Mouse (Mus musculus): Measurements from ENCODE around the gene Gm20721. TPM values are rescaled to one million over a fixed set of nuclear protein-coding genes. Genes with fewer than 3 reads are reported as not detected.

Gene Gm20721
- polyA plus RNA-seq, 1 experiment: 2.9 TPM

DNA sequence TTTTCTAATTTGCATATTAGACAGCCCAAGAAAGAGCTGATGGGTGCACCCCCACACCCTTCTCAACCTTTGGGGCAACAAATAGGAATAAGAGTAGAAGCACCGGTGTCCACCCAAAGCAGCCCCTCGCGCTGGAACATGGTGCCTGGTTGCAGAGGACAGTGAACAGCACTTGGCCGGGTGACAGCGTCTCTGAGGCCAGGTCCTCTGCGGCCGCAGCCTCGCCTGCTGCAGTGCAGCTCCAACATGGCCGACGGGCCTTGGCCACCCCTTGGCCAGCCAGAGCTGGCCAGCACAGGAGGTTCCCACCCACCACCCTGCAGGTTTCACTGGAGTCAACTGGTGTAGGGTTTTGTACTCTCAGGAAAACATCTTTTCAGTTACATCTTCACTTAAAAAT, 12.1 kb downstream of the Gm20721 start:
- peaks cover 95% of the 10 kb centered on the region for H3K79me2 ChIP-seq (ENCODE audit: control insufficient read depth, insufficient read depth)
- peaks cover 89% of the 10 kb centered on the region for H3K79me3 ChIP-seq (ENCODE audit: low read depth)
- H3ac ChIP-seq (ENCODE audit: control insufficient read depth, insufficient read length, low read depth): peak overlapping the region; percentile 4
- H3K4me3 ChIP-seq (ENCODE audit: insufficient read depth, poor library complexity, severe bottlenecking): no peak overlapping the region
- peaks cover 45% of the 10 kb centered on the region for H3K36me3 ChIP-seq (ENCODE audit: control insufficient read depth, insufficient read depth)
- H3K27me3 ChIP-seq (ENCODE audit: control insufficient read depth, insufficient read depth, insufficient read length): no peaks in the 10 kb centered on the region
- TF ChIP-seq CEBPB (IDR thresholded peaks at IDR 0.05; ENCODE audit: low read depth): no peak
- TF ChIP-seq MAX (IDR thresholded peaks at IDR 0.05): no peak
- TF ChIP-seq MYOG (IDR thresholded peaks at IDR 0.05; ENCODE audit: control insufficient read depth, extremely low read depth, insufficient read length): no peak
- TF ChIP-seq MYOD1 (IDR thresholded peaks at IDR 0.05; ENCODE audit: control insufficient read depth, insufficient read length, low read depth): no peak
- no peak for TF ChIP-seq USF1 (IDR thresholded peaks at IDR 0.05; ENCODE audit: low read depth)
- no peak for TF ChIP-seq CTCF (IDR thresholded peaks at IDR 0.05; ENCODE audit: control insufficient read depth, insufficient read depth, insufficient read length)
- TF ChIP-seq FOSL1 (IDR thresholded peaks at IDR 0.05; ENCODE audit: insufficient read depth, low read length, poor library complexity, severe bottlenecking): no peak

DNA sequence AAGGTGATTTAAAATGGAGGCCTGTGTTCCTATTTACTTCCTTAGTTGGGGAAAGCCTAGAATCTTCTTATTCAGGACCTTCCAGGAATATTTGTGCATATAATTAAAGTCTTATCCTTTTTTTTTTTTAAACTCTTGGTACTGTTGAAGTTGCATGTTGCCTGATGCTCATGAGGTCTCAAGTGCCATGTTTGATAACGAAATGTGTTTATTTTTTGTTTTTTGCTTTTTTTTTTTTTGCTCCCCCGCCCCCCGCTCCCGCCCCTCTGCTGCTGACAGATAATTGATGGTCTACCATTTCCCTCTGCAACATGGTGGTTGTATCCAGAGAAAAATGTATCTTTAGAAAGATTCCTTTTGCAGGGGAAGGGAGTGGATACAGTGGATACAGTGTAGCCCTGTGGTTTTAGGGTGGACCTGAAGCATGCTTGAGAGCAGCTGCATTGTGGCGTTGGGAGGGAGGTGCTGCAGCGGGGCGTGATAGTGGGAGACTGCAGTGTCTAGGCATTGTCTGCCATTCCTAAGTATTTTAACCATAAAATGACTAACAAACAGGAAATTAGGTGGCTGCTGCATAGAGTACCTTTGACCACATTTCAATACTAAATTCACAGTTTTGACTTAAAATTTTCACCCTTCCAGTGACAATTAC, 13.1 kb downstream of the Gm20721 start:
- TF ChIP-seq MAX (IDR thresholded peaks at IDR 0.05): peak; percentile 38
- TF ChIP-seq MYOD1 (IDR thresholded peaks at IDR 0.05; ENCODE audit: control insufficient read depth, insufficient read length, low read depth): peak; percentile 88
- no peak for TF ChIP-seq CEBPB (IDR thresholded peaks at IDR 0.05; ENCODE audit: low read depth)
- no peak for TF ChIP-seq USF1 (IDR thresholded peaks at IDR 0.05; ENCODE audit: low read depth)
- H3K4me3 ChIP-seq (ENCODE audit: insufficient read depth, poor library complexity, severe bottlenecking): no peak overlapping the region
- no peak overlapping the region for H3ac ChIP-seq (ENCODE audit: control insufficient read depth, insufficient read length, low read depth)
- H3K27me3 ChIP-seq (ENCODE audit: control insufficient read depth, insufficient read depth, insufficient read length): no peaks in the 10 kb centered on the region
- H3K79me3 ChIP-seq (ENCODE audit: low read depth): peaks cover 78% of the 10 kb centered on the region
- H3K36me3 ChIP-seq (ENCODE audit: control insufficient read depth, insufficient read depth): peaks cover 37% of the 10 kb centered on the region
- H3K79me2 ChIP-seq (ENCODE audit: control insufficient read depth, insufficient read depth): peaks cover 92% of the 10 kb centered on the region

DNA sequence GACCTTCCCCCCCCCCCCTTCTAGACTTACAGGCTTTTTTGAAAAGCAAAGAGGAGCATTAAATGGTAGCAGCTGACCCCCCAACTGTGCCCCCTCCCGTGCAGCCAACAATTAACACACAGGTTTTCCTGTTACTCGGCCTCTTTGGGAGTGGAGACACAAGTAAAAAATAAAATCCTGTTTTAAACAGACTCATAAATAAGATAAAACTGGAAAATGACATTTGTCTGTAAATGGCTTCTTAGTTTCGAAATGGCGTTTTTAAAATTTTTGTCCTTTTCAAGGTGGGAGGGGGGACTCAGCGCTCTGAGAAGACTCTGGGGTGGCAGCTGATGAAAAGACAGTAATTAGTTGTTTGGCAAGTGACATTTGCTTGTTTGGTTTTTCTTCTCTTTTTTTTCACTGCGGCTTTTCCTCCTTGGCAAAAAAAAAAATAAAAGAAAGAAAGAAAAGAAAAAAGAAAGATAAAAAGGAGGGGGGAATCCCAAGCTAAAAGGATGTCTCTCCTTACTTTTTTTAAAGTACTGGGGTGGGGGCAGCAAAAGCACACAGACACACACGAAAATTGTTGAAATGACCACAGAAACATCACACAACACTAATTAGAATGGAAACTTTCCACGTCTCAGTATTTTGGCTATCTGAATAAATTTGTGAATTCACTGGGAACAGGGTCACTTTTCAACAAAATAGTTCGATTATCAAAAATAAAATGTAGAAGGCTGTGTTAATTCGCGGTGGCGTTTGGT, 15.1 kb downstream of the Gm20721 start:
- H3K27me3 ChIP-seq (ENCODE audit: control insufficient read depth, insufficient read depth, insufficient read length): no peaks in the 10 kb centered on the region
- no peak for TF ChIP-seq FOSL1 (IDR thresholded peaks at IDR 0.05; ENCODE audit: insufficient read depth, low read length, poor library complexity, severe bottlenecking)
- no peak for TF ChIP-seq USF1 (IDR thresholded peaks at IDR 0.05; ENCODE audit: low read depth)
- no peak for TF ChIP-seq MYOD1 (IDR thresholded peaks at IDR 0.05; ENCODE audit: control insufficient read depth, insufficient read length, low read depth)
- no peak for TF ChIP-seq CEBPB (IDR thresholded peaks at IDR 0.05; ENCODE audit: low read depth)
- no peak for TF ChIP-seq MAX (IDR thresholded peaks at IDR 0.05)
- no peak for TF ChIP-seq MYOG (IDR thresholded peaks at IDR 0.05; ENCODE audit: control insufficient read depth, extremely low read depth, insufficient read length)
- TF ChIP-seq CTCF (IDR thresholded peaks at IDR 0.05; ENCODE audit: control insufficient read depth, insufficient read depth, insufficient read length): no peak
- H3K4me3 ChIP-seq (ENCODE audit: insufficient read depth, poor library complexity, severe bottlenecking): peak overlapping the region; percentile 69
- H3K79me3 ChIP-seq (ENCODE audit: low read depth): peaks cover 62% of the 10 kb centered on the region
- peaks cover 28% of the 10 kb centered on the region for H3K36me3 ChIP-seq (ENCODE audit: control insufficient read depth, insufficient read depth)
- peak overlapping the region; percentile 86 for H3ac ChIP-seq (ENCODE audit: control insufficient read depth, insufficient read length, low read depth)
- H3K79me2 ChIP-seq (ENCODE audit: control insufficient read depth, insufficient read depth): peaks cover 86% of the 10 kb centered on the region

DNA sequence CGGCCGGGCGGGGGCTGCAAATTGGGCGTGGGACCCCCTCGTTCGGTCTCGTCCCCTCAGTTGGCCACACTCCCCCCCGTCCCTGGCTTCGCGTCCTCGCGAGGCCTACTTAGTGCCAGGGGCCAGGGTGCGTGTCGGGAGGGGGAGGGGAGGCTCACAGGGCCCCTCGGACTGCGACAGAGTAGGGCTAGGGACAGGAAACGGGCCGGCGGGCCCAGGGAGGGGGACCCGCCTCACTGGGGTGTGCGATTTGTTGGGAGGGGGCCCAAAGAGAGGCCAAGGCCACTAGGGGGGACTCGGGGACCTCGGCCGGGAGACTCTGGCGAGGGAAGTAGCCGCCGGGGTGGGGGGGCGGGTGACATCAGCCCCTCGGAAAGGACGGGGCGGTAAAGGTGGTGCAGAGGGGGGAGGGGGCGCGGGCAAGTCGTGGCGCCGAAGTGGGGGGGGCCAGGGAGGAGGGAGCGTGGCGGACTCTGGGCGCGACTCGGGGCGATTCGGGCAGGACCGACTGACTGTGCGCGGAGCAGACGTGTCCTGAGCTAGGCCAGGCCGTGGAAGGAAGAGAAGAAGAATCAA, 15.8 kb downstream of the Gm20721 start:
- peak overlapping the region; percentile 69 for H3K4me3 ChIP-seq (ENCODE audit: insufficient read depth, poor library complexity, severe bottlenecking)
- TF ChIP-seq CEBPB (IDR thresholded peaks at IDR 0.05; ENCODE audit: low read depth): no peak
- TF ChIP-seq MAX (IDR thresholded peaks at IDR 0.05): no peak
- no peak for TF ChIP-seq FOSL1 (IDR thresholded peaks at IDR 0.05; ENCODE audit: insufficient read depth, low read length, poor library complexity, severe bottlenecking)
- peaks cover 24% of the 10 kb centered on the region for H3K36me3 ChIP-seq (ENCODE audit: control insufficient read depth, insufficient read depth)
- peaks cover 54% of the 10 kb centered on the region for H3K79me3 ChIP-seq (ENCODE audit: low read depth)
- peak overlapping the region; percentile 86 for H3ac ChIP-seq (ENCODE audit: control insufficient read depth, insufficient read length, low read depth)
- H3K27me3 ChIP-seq (ENCODE audit: control insufficient read depth, insufficient read depth, insufficient read length): no peaks in the 10 kb centered on the region
- peaks cover 79% of the 10 kb centered on the region for H3K79me2 ChIP-seq (ENCODE audit: control insufficient read depth, insufficient read depth)

DNA sequence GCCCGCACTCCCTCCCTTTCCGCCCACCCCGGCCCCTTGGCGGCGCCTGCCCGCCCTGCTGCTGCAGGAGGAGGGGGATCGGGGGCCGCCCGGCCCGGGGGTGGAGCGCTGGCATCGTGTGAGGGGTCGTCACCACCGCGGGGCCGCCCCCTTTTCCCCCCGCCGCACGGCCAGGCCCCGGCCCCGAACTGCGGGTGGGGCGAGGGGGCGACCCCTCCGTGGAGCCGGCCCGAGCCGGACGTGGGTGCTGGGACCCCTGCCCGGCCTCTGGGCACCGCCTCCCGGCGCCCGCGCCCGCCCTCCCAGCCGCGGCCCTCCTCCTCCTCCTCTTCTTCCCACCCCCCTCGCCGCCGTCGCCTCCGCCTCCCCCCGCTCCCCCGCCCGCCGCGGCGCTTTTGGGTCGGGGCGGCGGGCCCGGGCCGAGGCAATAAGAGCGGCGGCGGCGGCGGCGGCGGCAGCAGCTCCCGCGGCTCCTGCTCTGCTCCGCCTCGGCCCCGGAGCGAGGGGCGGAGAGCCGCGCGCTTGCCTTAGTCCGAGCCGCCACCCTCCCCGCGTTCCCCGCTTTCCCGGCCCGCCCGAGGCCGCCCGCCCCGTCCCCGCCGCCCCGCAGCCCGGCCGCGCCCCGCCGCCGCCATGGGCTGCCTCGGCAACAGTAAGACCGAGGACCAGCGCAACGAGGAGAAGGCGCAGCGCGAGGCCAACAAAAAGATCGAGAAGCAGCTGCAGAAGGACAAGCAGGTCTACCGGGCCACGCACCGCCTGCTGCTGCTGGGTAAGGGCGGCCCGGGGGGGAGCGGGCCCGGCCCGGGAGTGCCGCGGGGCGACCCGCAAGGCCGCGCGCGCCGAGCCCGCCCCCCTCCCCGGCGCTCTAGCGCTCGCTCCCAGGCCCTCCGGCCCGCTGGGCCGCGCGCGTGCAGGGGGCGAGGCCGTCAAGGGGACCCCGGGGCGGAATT, 16.6 kb downstream of the Gm20721 start:
- Histone ChIP-seq H3K79me2 (ENCODE audit: control insufficient read depth, insufficient read depth) (peaks cover 72% of the 10 kb centered on the region), H3K27me3 (ENCODE audit: control insufficient read depth, insufficient read depth, insufficient read length) (no peaks in the 10 kb centered on the region), H3K79me3 (ENCODE audit: low read depth) (peaks cover 47% of the 10 kb centered on the region), H3K36me3 (ENCODE audit: control insufficient read depth, insufficient read depth) (peaks cover 16% of the 10 kb centered on the region), H3ac (ENCODE audit: control insufficient read depth, insufficient read length, low read depth) (peak overlapping the region; percentile 86), H3K4me3 (ENCODE audit: insufficient read depth, poor library complexity, severe bottlenecking) (peak overlapping the region; percentile 69)
- TF ChIP-seq CTCF (IDR thresholded peaks at IDR 0.05; ENCODE audit: control insufficient read depth, insufficient read depth, insufficient read length): no peak
- no peak for TF ChIP-seq FOSL1 (IDR thresholded peaks at IDR 0.05; ENCODE audit: insufficient read depth, low read length, poor library complexity, severe bottlenecking)
